Mouse (Mus musculus) G1E (cell line): Measurements from ENCODE around the gene Mospd3.

Experiments used
- CTCF ChIP-seq: IDR thresholded peaks from 2 replicates; pipeline ENCODE4 v1.5.1; 2012; ENCODE audit warnings: low read depth, low read length, inconsistent platforms, mixed read lengths
- GATA1 ChIP-seq: IDR thresholded peaks from 2 replicates; pipeline ENCODE4 v1.6.1; 2012; ENCODE audit warnings: borderline replicate concordance, low read length, inconsistent platforms, mixed read lengths

- TF ChIP-seq CTCF (no peak), GATA1 (no peak)
Observed at GRCm38 (mm10) chr5:137600281-137600618, 608 bp downstream of the Mospd3 start.
